Mouse (Mus musculus): ENCODE results near the gene Acss1.

Gene Acss1

GRCm38 (mm10) chr2:150570761-150571160 is 97.5 kb downstream of the Acss1 start:
- no peak for DNase-seq (ENCODE audit: low read depth, low spot score)

GRCm38 (mm10) chr2:150569847-150570590 is 98.3 kb downstream of the Acss1 start, which contains the start of gene Cst7:
Gene Cst7 (plus strand): TSS chr2:150570415.
- no peak for DNase-seq (ENCODE audit: low read depth, low spot score)
